Mouse (Mus musculus) MEL (cell line): ENCODE measurements at regions not wholly inside any gene's neighbourhood (a gene's known extent, or its start where the extent isn't known, plus 50 kb on each side); places are given as distances from the start of the nearest gene placed in this dataset.

Source experiments
- BHLHE40 ChIP-seq: IDR thresholded peaks from 2 replicates; pipeline ENCODE4 v1.6.1; 2012; ENCODE audit warnings: low read depth, mild to moderate bottlenecking, inconsistent platforms, low read length, improper control_type of control experiment, borderline replicate concordance
- CHD2 ChIP-seq: IDR thresholded peaks from 2 replicates; pipeline ENCODE4 v1.6.1; 2011; ENCODE audit warnings: low read length, improper control_type of control experiment
- CTCF ChIP-seq, 3 experiments: IDR thresholded peaks in 2 of 3; conservative IDR thresholded peaks in 1 of 3; 2 replicates each; pipeline ENCODE4 v1.5.1; 2011 to 2012; ENCODE audit warnings: low read length in 3 of 3, low read depth in 2 of 3, mild to moderate bottlenecking in 2 of 3, improper control_type of control experiment in 1 of 3, inconsistent platforms in 1 of 3, mixed read lengths in 1 of 3, moderate library complexity in 1 of 3; ENCODE audit not compliant: control insufficient read depth in 1 of 3, insufficient read depth in 1 of 3, poor library complexity in 1 of 3, severe bottlenecking in 1 of 3
- ETS1 ChIP-seq: IDR thresholded peaks from 2 replicates; pipeline ENCODE4 v1.6.1; 2012; ENCODE audit warnings: low read depth, mild to moderate bottlenecking, inconsistent platforms, low read length, improper control_type of control experiment, moderate library complexity
- HCFC1 ChIP-seq: IDR thresholded peaks from 2 replicates; pipeline ENCODE4 v1.6.1; 2012; ENCODE audit warnings: low read depth, mild to moderate bottlenecking, inconsistent platforms, low read length, improper control_type of control experiment, moderate library complexity
- MYB ChIP-seq: IDR thresholded peaks from 2 replicates; pipeline ENCODE4 v1.6.1; 2011; ENCODE audit warnings: mild to moderate bottlenecking, low read depth, low read length, improper control_type of control experiment
- MYC ChIP-seq: IDR thresholded peaks from 2 replicates; pipeline ENCODE4 v1.6.1; 2011; ENCODE audit warnings: low read depth, mild to moderate bottlenecking, low read length, improper control_type of control experiment, moderate library complexity
- POLR2A ChIP-seq, 2 experiments: IDR thresholded peaks; 2 replicates each; pipeline ENCODE4 v1.6.1; 2011 to 2012; ENCODE audit warnings: low read length in 2 of 2, mild to moderate bottlenecking in 2 of 2, control low read depth in 1 of 2, improper control_type of control experiment in 1 of 2, low read depth in 1 of 2, moderate library complexity in 1 of 2; ENCODE audit not compliant: control insufficient read depth in 1 of 2, insufficient read depth in 1 of 2, poor library complexity in 1 of 2
- SMC3 ChIP-seq: IDR thresholded peaks from 2 replicates; pipeline ENCODE4 v1.6.1; 2011; ENCODE audit warnings: low read depth, low read length, improper control_type of control experiment
- USF2 ChIP-seq, 2 experiments: IDR thresholded peaks; 2 replicates each; pipeline ENCODE4 v1.6.1; 2011 to 2012; ENCODE audit warnings: improper control_type of control experiment in 2 of 2, low read length in 2 of 2, borderline replicate concordance in 1 of 2, inconsistent platforms in 1 of 2, low read depth in 1 of 2, mild to moderate bottlenecking in 1 of 2; ENCODE audit not compliant: insufficient read depth in 1 of 2

GRCm38 (mm10) chr13:78405071-78405470 lies 205.5 kb upstream of the Nr2f1 start:
- TF ChIP-seq POLR2A (IDR thresholded peaks at IDR 0.05; ENCODE audit: control insufficient read depth in 1 of 2, insufficient read depth in 1 of 2, low read depth in 1 of 2, low read length in 2 of 2, poor library complexity in 1 of 2) (no peak), CTCF (IDR thresholded peaks at IDR 0.05 in 2 of 3, conservative IDR thresholded peaks at IDR 0.05 in 1 of 3; ENCODE audit: control insufficient read depth in 1 of 3, insufficient read depth in 1 of 3, low read depth in 2 of 3, low read length in 3 of 3, poor library complexity in 1 of 3, severe bottlenecking in 1 of 3) (no peak), USF2 (IDR thresholded peaks at IDR 0.05; ENCODE audit: borderline replicate concordance in 1 of 2, insufficient read depth in 1 of 2, low read depth in 1 of 2, low read length in 2 of 2) (no peak), CHD2 (no peak), ETS1 (no peak), MYB (no peak), HCFC1 (no peak), BHLHE40 (no peak), MYC (no peak), SMC3 (no peak)
